Mouse (Mus musculus) limb, embryonic 10.5 days (tissue): Measurements from ENCODE around the gene Pcare. TPM values are rescaled to one million over a fixed set of nuclear protein-coding genes. Genes with fewer than 3 reads are reported as not detected.

Experiments used
- polyA plus RNA-seq: library from polyadenylated mRNA; unstranded; fragments of >200 nt; fragmentation: Nextera tagmentation; extraction: Ambion mirVana; gene quantifications from 2 replicates; pipeline ENCODE4 v1.2.1, GENCODE M21; 2016

The Pcare gene
- polyA plus RNA-seq, 1 experiment from 2014 or later: not detected

Other genes starting within 250 kb of the Pcare start
- gene Ndc80, start 226.0 kb downstream of the Pcare start, polyA plus RNA-seq: 53.4 and 59.9 TPM in 2 replicates
- gene Spdya, start 200.8 kb downstream of the Pcare start, polyA plus RNA-seq: 0.73 and 0.76 TPM in 2 replicates
- 112 and 116 TPM in 2 replicates for gene Wdr43, start 137.0 kb downstream of the Pcare start, polyA plus RNA-seq
- not detected in 2 replicates for gene Togaram2, start 79.6 kb downstream of the Pcare start, polyA plus RNA-seq
- 2.0 and 2.3 TPM in 2 replicates for gene Clip4, start 15.6 kb upstream of the Pcare start, polyA plus RNA-seq